Mouse (Mus musculus) kidney, postnatal 0 days (tissue): ENCODE results near the gene Abhd12b. TPM values are rescaled to one million over a fixed set of nuclear protein-coding genes. Genes with fewer than 3 reads are reported as not detected.
A peak's percentile ranks its signal among the peaks of the same experiment; 100 is the strongest.

Experiments used
- ATAC-seq: fragments of 200-750 bp; cut with Nextera tagmentation; replicated peaks from 2 replicates; pipeline ENCODE4 v1.8.0; 2017; ENCODE audit warnings: low read depth, moderate number of reproducible peaks, moderate TSS enrichment, moderate library complexity; ENCODE audit not compliant: low FRiP score
- DNase-seq: peaks from one replicate; pipeline ENCODE4 v3.0.0-alpha.2; 2016; ENCODE audit warnings: low spot score
- H3K27ac ChIP-seq: fragments of 300-500 bp; sonication (generic); 2 replicates; pipeline ENCODE4 v1.5.1; 2014; ENCODE audit warnings: mild to moderate bottlenecking
- H3K27me3 ChIP-seq: fragments of 300-500 bp; sonication (generic); 2 replicates; pipeline ENCODE4 v1.6.1; 2014; ENCODE audit warnings: low read length, mixed read lengths; ENCODE audit not compliant: insufficient read depth
- H3K36me3 ChIP-seq: fragments of 300-500 bp; sonication (generic); 2 replicates; pipeline ENCODE4 v1.6.1; 2014; ENCODE audit warnings: low read length, mixed read lengths; ENCODE audit not compliant: insufficient read depth
- H3K4me1 ChIP-seq: fragments of 300-500 bp; sonication (generic); replicated peaks from 2 replicates; pipeline ENCODE4 v1.6.1; 2014; ENCODE audit warnings: antibody characterized with exemption, low read length, mixed read lengths; ENCODE audit not compliant: insufficient read depth
- H3K4me2 ChIP-seq: fragments of 300-500 bp; sonication (generic); 2 replicates; pipeline ENCODE4 v1.6.1; 2014; ENCODE audit warnings: mild to moderate bottlenecking, low read length, moderate library complexity, mixed read lengths
- H3K4me3 ChIP-seq: fragments of 300-500 bp; sonication (generic); replicated peaks from 2 replicates; pipeline ENCODE4 v1.5.1; 2014; ENCODE audit warnings: low read depth, low read length
- H3K9ac ChIP-seq: fragments of 300-500 bp; sonication (generic); 2 replicates; pipeline ENCODE4 v1.6.1; 2014; ENCODE audit warnings: low read depth, low read length
- H3K9me3 ChIP-seq: fragments of 300-500 bp; sonication (generic); replicated peaks from 2 replicates; pipeline ENCODE4 v1.6.1; 2016; ENCODE audit warnings: low read length, inconsistent platforms, mixed read lengths
- CTCF ChIP-seq: IDR thresholded peaks from 2 replicates; pipeline ENCODE4 v1.5.1; 2016; ENCODE audit warnings: antibody characterized with exemption, low read depth, mild to moderate bottlenecking, moderate library complexity
- WGBS: fragments of 180-500 bp; shearing (Covaris S2); extraction: QIAGEN DNeasy Blood & Tissue Kit; methylation state at CpG from one replicate; pipeline ENCODE4 v1.1.7; 2014; 5-methylcytosine and 5-hydroxymethylcytosine counted together
- polyA plus RNA-seq: library from polyadenylated mRNA; unstranded; fragments of >200 nt; fragmentation: Nextera tagmentation; extraction: Ambion mirVana; gene quantifications from 2 replicates; pipeline ENCODE4 v1.2.1, GENCODE M21; 2015

Abhd12b gene
- polyA plus RNA-seq, 1 experiment from 2014 or later: not detected

GRCm38 (mm10) chr12:70208214-70208613 lies 54.3 kb downstream of the Abhd12b start:
- Histone ChIP-seq H3K27me3 (no peaks in the 10 kb centered on the region), H3K4me1 (no peaks in the 10 kb centered on the region), H3K36me3 (0 out of 2 replicates have a peak, but pooled peaks cover 2% of the 10 kb centered on the region), H3K9ac (no peak overlapping the region), H3K4me3 (no peak overlapping the region), H3K27ac (no peak overlapping the region), H3K4me2 (no peak overlapping the region), H3K9me3 (no peaks in the 10 kb centered on the region)
- DNase-seq (no peak), ATAC-seq (no peak)
- 35% methylated on average over 5 of the region's 5 CpGs for WGBS
- no peak for TF ChIP-seq CTCF

- Histone ChIP-seq H3K9ac (no peak overlapping the region), H3K27ac (no peak overlapping the region), H3K36me3 (peaks cover 6% of the 10 kb centered on the region; the same call in 1 of the 2 replicates), H3K4me3 (no peak overlapping the region), H3K27me3 (no peaks in the 10 kb centered on the region), H3K9me3 (no peaks in the 10 kb centered on the region), H3K4me1 (no peaks in the 10 kb centered on the region), H3K4me2 (no peak overlapping the region)
- ATAC-seq (no peak), DNase-seq (no peak)
- TF ChIP-seq CTCF: no peak
- WGBS: 80% methylated on average over 4 of the region's 4 CpGs
These were observed 58.6 kb downstream of the Abhd12b start for GRCm38 (mm10) chr12:70212501-70212900.

- Histone ChIP-seq H3K27ac (no peak overlapping the region), H3K27me3 (no peaks in the 10 kb centered on the region), H3K9ac (no peak overlapping the region), H3K4me1 (no peaks in the 10 kb centered on the region), H3K9me3 (no peaks in the 10 kb centered on the region), H3K36me3 (peaks cover 12% of the 10 kb centered on the region), H3K4me3 (no peak overlapping the region), H3K4me2 (no peak overlapping the region)
- DNase-seq (no peak), ATAC-seq (no peak)
- 70% methylated on average over 6 of the region's 6 CpGs for WGBS
- TF ChIP-seq CTCF: no peak
These were observed 59.7 kb downstream of the Abhd12b start for GRCm38 (mm10) chr12:70213601-70214000.

GRCm38 (mm10) chr12:70214281-70214680 lies 60.3 kb downstream of the Abhd12b start:
- Histone ChIP-seq H3K4me3 (no peak overlapping the region), H3K9me3 (no peaks in the 10 kb centered on the region), H3K4me2 (no peak overlapping the region), H3K9ac (no peak overlapping the region), H3K27ac (peak overlapping the region; percentile 33), H3K4me1 (no peaks in the 10 kb centered on the region), H3K36me3 (peaks cover 14% of the 10 kb centered on the region), H3K27me3 (no peaks in the 10 kb centered on the region)
- ATAC-seq: peak; percentile 59; the same call in 1 of the 2 replicates
- no peak for TF ChIP-seq CTCF
- DNase-seq: peak; percentile 41
- WGBS: 45% methylated on average over 8 of the region's 8 CpGs

DNA sequence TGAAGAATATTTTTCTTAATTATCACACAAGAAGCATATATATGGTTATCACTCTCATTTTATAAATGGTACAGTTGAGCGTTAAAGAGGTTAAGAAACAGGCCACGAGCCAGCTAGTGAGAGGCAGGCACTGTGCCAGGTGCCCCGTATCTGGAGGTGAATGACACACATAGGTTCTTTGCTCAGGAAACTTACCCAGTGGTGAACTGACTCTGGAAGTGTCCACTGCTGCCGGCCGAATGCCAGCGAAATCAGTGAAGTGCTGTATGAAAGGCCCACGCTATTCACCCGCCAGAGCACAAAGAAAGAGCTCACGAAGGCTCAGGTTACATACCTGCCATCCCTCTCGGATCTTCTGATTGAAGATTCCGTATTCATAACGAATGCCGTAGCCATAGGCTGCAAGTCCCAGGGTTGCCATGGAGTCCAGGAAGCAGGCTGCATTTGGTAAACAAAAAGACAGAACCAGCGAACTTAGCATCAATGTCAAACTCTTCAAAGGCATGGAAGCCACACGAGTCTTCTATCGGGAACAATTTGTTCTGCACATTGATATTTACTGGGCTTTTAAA lies 62.4 kb downstream of the Abhd12b start:
- H3K4me3 ChIP-seq: no peak overlapping the region
- H3K27me3 ChIP-seq: no peaks in the 10 kb centered on the region
- 72% methylated on average over 16 of the region's 16 CpGs for WGBS
- no peak overlapping the region for H3K27ac ChIP-seq
- TF ChIP-seq CTCF: no peak
- H3K9ac ChIP-seq: no peak overlapping the region
- H3K4me2 ChIP-seq: no peak overlapping the region
- no peaks in the 10 kb centered on the region for H3K4me1 ChIP-seq
- DNase-seq (no peak), ATAC-seq (no peak)
- no peaks in the 10 kb centered on the region for H3K9me3 ChIP-seq
- peaks cover 14% of the 10 kb centered on the region for H3K36me3 ChIP-seq

GRCm38 (mm10) chr12:70218795-70219540 lies 65.0 kb downstream of the Abhd12b start:
- Histone ChIP-seq H3K4me2 (no peak overlapping the region), H3K4me1 (no peaks in the 10 kb centered on the region; the same call in 1 of the 2 replicates), H3K4me3 (no peak overlapping the region), H3K36me3 (peaks cover 14% of the 10 kb centered on the region), H3K27me3 (no peaks in the 10 kb centered on the region), H3K9me3 (no peaks in the 10 kb centered on the region), H3K9ac (no peak overlapping the region), H3K27ac (peak overlapping the region; percentile 39; the same call in 1 of the 2 replicates)
- ATAC-seq (no peak; the same call in 1 of the 2 replicates), DNase-seq (no peak)
- 64% methylated on average over 8 of the region's 8 CpGs for WGBS
- TF ChIP-seq CTCF: no peak
